Mouse (Mus musculus) liver, adult 2 months (tissue): ENCODE data around the gene Vmn1r82.

Source experiments
- CTCF ChIP-seq: fragments of 200-500 bp; IDR thresholded peaks from 2 replicates; pipeline ENCODE4 v1.5.1; 2011; ENCODE audit warnings: low read depth, low read length, control low read depth
- POLR2A ChIP-seq: fragments of 200-500 bp; IDR thresholded peaks from 2 replicates; pipeline ENCODE4 v1.6.1; 2011; ENCODE audit warnings: low read length, control low read depth; ENCODE audit not compliant: insufficient read depth; ENCODE audit errors: extremely low read depth

GRCm38 (mm10) chr7:12329381-12329780 lies 29.2 kb downstream of the Vmn1r82 start, which contains the start of gene Vmn1r83:
- TF ChIP-seq POLR2A = no peak
- no peak for TF ChIP-seq CTCF
